Mouse (Mus musculus) liver, postnatal 0 days (tissue): ENCODE results near the gene Kcnc1. TPM values are rescaled to one million over a fixed set of nuclear protein-coding genes. Genes with fewer than 3 reads are reported as not detected.

Source experiments
- ATAC-seq: fragments of 200-750 bp; cut with Nextera tagmentation; 2 replicates; pipeline ENCODE4 v1.8.0; 2017; ENCODE audit warnings: mild to moderate bottlenecking, moderate library complexity
- DNase-seq: peaks from one replicate; pipeline ENCODE4 v3.0.0-alpha.2; 2016
- H3K27ac ChIP-seq: fragments of 300-500 bp; sonication (generic); 2 replicates; pipeline ENCODE4 v1.5.1; 2014; ENCODE audit warnings: antibody characterized with exemption, moderate library complexity, mild to moderate bottlenecking, low read depth
- H3K27me3 ChIP-seq: fragments of 300-500 bp; sonication (generic); 2 replicates; pipeline ENCODE4 v1.6.1; 2014; ENCODE audit warnings: low read length, control low read depth, mixed read lengths; ENCODE audit not compliant: insufficient read depth
- H3K36me3 ChIP-seq: fragments of 300-500 bp; sonication (generic); replicated peaks from 2 replicates; pipeline ENCODE4 v1.6.1; 2014; ENCODE audit warnings: mild to moderate bottlenecking, control low read depth, low read length, moderate library complexity, mixed read lengths; ENCODE audit not compliant: insufficient read depth
- H3K4me1 ChIP-seq: fragments of 300-500 bp; sonication (generic); 2 replicates; pipeline ENCODE4 v1.6.1; 2014; ENCODE audit warnings: antibody characterized with exemption, mild to moderate bottlenecking, control low read depth; ENCODE audit not compliant: insufficient read depth
- H3K4me2 ChIP-seq: fragments of 300-500 bp; sonication (generic); 2 replicates; pipeline ENCODE4 v1.6.1; 2014; ENCODE audit warnings: low read depth, mild to moderate bottlenecking, low read length, moderate library complexity, mixed read lengths
- H3K4me3 ChIP-seq: fragments of 300-500 bp; sonication (generic); 2 replicates; pipeline ENCODE4 v1.5.1; 2014; ENCODE audit warnings: low read depth, low read length
- H3K9ac ChIP-seq: fragments of 300-500 bp; sonication (generic); replicated peaks from 2 replicates; pipeline ENCODE4 v1.6.1; 2014; ENCODE audit warnings: mild to moderate bottlenecking, moderate library complexity
- H3K9me3 ChIP-seq: fragments of 300-500 bp; sonication (generic); 2 replicates; pipeline ENCODE4 v1.6.1; 2016; ENCODE audit warnings: mild to moderate bottlenecking, control low read depth, low read length, mixed read lengths
- CTCF ChIP-seq: sonication (generic); IDR thresholded peaks from 2 replicates; pipeline ENCODE4 v1.5.1; 2016; ENCODE audit warnings: antibody characterized with exemption, low read depth
- EP300 ChIP-seq: IDR thresholded peaks from 2 replicates; pipeline ENCODE4 v1.6.1; 2016; ENCODE audit warnings: antibody characterized with exemption, low read depth, mild to moderate bottlenecking
- whole genome bisulfite sequencing: fragments of 180-500 bp; shearing (Covaris S2); extraction: QIAGEN DNeasy Blood & Tissue Kit; methylation state at CpG from one replicate; pipeline ENCODE4 v1.1.7; 2014; ENCODE audit not compliant: insufficient replicate concordance; 5-methylcytosine and 5-hydroxymethylcytosine counted together
- polyA plus RNA-seq: library from polyadenylated mRNA; unstranded; fragments of >200 nt; fragmentation: Nextera tagmentation; extraction: Ambion mirVana; gene quantifications from 2 replicates; pipeline ENCODE4 v1.2.1, GENCODE M21; 2015

Kcnc1 gene
- polyA plus RNA-seq, 1 experiment from 2014 or later: not detected

- Histone ChIP-seq H3K27me3 (peaks cover 43% of the 10 kb centered on the region), H3K36me3 (no peaks in the 10 kb centered on the region), H3K4me1 (no peaks in the 10 kb centered on the region), H3K4me2 (no peak overlapping the region), H3K9ac (no peak overlapping the region), H3K4me3 (no peak overlapping the region), H3K27ac (no peak overlapping the region), H3K9me3 (no peaks in the 10 kb centered on the region)
- ATAC-seq (no peak), DNase-seq (no peak)
- TF ChIP-seq CTCF: peak; percentile 45
- no peak for TF ChIP-seq EP300
- WGBS: 5% methylated on average over 22 of the region's 22 CpGs
Measured at GRCm38 (mm10) chr7:46378123-46378522, 18.2 kb upstream of the Kcnc1 start.

GRCm38 (mm10) chr7:46378983-46379382 lies 17.3 kb upstream of the Kcnc1 start:
- Histone ChIP-seq H3K9ac (no peak overlapping the region), H3K4me2 (no peak overlapping the region), H3K36me3 (no peaks in the 10 kb centered on the region), H3K27me3 (peaks cover 43% of the 10 kb centered on the region), H3K4me3 (no peak overlapping the region), H3K4me1 (no peaks in the 10 kb centered on the region), H3K27ac (no peak overlapping the region), H3K9me3 (no peaks in the 10 kb centered on the region)
- DNase-seq (peak; percentile 59), ATAC-seq (no peak)
- TF ChIP-seq EP300 (no peak), CTCF (peak; percentile 55)
- WGBS: 7% methylated on average over 16 of the region's 16 CpGs

GRCm38 (mm10) chr7:46380625-46381024 lies 15.7 kb upstream of the Kcnc1 start:
- Histone ChIP-seq H3K27ac (no peak overlapping the region), H3K36me3 (no peaks in the 10 kb centered on the region), H3K4me2 (no peak overlapping the region), H3K4me3 (no peak overlapping the region), H3K9ac (no peak overlapping the region), H3K27me3 (peaks cover 36% of the 10 kb centered on the region), H3K9me3 (no peaks in the 10 kb centered on the region), H3K4me1 (no peaks in the 10 kb centered on the region)
- ATAC-seq (no peak), DNase-seq (no peak)
- WGBS: 60% methylated on average over 9 of the region's 9 CpGs
- TF ChIP-seq CTCF (0 out of 2 replicates have a peak, but pooled peaks have one; percentile 9), EP300 (no peak)

- no peak overlapping the region for H3K9ac ChIP-seq
- no peak for TF ChIP-seq CTCF
- no peak for TF ChIP-seq EP300
- H3K27ac ChIP-seq: no peak overlapping the region
- no peak for ATAC-seq
- H3K4me3 ChIP-seq: no peak overlapping the region
- H3K36me3 ChIP-seq: no peaks in the 10 kb centered on the region
- H3K27me3 ChIP-seq: no peaks in the 10 kb centered on the region
- H3K4me2 ChIP-seq: no peak overlapping the region
- no peak for DNase-seq
- no peaks in the 10 kb centered on the region for H3K9me3 ChIP-seq
- no peaks in the 10 kb centered on the region for H3K4me1 ChIP-seq
- 76% methylated on average over 3 of the region's 3 CpGs for WGBS
Measured at GRCm38 (mm10) chr7:46387430-46387829, 8.9 kb upstream of the Kcnc1 start.

- DNase-seq: no peak
Measured at GRCm38 (mm10) chr7:46389456-46390085, 6.7 kb upstream of the Kcnc1 start.

GRCm38 (mm10) chr7:46390226-46390625 lies 6.1 kb upstream of the Kcnc1 start:
- Histone ChIP-seq H3K27me3 (peaks cover 20% of the 10 kb centered on the region), H3K4me1 (no peaks in the 10 kb centered on the region), H3K9me3 (no peaks in the 10 kb centered on the region), H3K36me3 (no peaks in the 10 kb centered on the region), H3K4me3 (no peak overlapping the region), H3K4me2 (no peak overlapping the region), H3K27ac (peak overlapping the region; percentile 44; the same call in 1 of the 2 replicates), H3K9ac (no peak overlapping the region)
- WGBS: 46% methylated on average over 4 of the region's 4 CpGs
- TF ChIP-seq EP300 (no peak), CTCF (no peak)
- ATAC-seq: no peak
- DNase-seq: no peak

More at GRCm38 (mm10) chr7:46389456-46390085, 6.7 kb upstream of the Kcnc1 start:
- WGBS: 48% methylated on average over 10 of the region's 10 CpGs
- ATAC-seq: no peak
- Histone ChIP-seq H3K27me3 (peaks cover 14% of the 10 kb centered on the region), H3K36me3 (no peaks in the 10 kb centered on the region), H3K9me3 (no peaks in the 10 kb centered on the region), H3K4me1 (no peaks in the 10 kb centered on the region), H3K4me3 (no peak overlapping the region), H3K9ac (no peak overlapping the region), H3K27ac (no peak overlapping the region), H3K4me2 (no peak overlapping the region)
- TF ChIP-seq CTCF: no peak
- no peak for TF ChIP-seq EP300
